In the genomic region with DNA sequence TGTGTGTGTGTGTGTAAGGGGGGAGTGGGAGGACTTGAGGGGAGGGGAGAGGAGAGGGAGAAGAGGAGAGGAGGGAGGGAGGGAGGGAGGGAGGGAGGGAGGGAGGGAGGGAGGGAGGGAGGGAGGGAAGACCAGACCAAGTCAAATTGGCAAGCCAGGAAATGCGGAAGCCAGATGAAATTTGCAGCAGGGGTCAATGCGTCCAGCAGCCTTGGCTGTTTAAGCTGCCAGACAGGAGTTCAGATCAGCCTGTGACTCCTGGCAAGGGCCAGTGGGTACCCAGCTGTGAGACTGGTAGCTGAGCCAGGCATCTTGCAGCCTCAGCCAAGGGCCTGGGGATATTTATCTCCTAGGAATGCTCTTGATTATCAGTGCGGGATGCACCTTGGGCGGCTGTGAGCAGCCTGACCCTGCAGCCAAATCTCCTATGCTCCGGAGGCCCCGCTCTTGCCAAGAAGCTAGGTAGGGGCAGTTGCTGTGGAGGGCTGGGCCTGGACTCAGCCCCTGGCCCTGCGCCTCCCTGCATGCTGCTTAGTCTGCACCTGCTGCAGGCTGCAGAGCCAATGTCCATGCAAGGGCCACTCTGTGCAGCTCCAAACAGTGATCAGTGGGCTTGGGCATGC, we compare ENCODE assay signal across 10 mouse cellular contexts. TPM values are rescaled to one million over a fixed set of nuclear protein-coding genes. Genes with fewer than 3 reads are reported as not detected.
DNase-seq lines count a peak whose midpoint lies in the region; ATAC-seq and TF ChIP-seq lines count a peak whose summit lies in the region.
"Had no signal": no experiment of that assay in that cellular context is flagged by ENCODE, and none has a peak within 500 bp of the region (broad histone marks: within the 10 kb centered on the region; RNA-seq: fewer than 3 reads in every experiment).

No protein-coding gene starts in this region.

- peaks cover 98% of the 10 kb centered on the region for H3K4me1 ChIP-seq in heart, embryonic 13.5 days
- H3K4me1 ChIP-seq in embryonic facial prominence, embryonic 10.5 days: peaks cover 98% of the 10 kb centered on the region
- no peaks in the 10 kb centered on the region for H3K4me1 ChIP-seq in midbrain, postnatal 0 days (ENCODE audit: insufficient read depth, low read length)

- ATAC-seq in heart, embryonic 13.5 days (ENCODE audit: extremely low read depth, insufficient number of reproducible peaks, low FRiP score, low TSS enrichment): no peak
- ATAC-seq in midbrain, postnatal 0 days (ENCODE audit: low FRiP score): no peak

- intact Hi-C loops in heart, postnatal 14 days (cut with DNase I): no loop called here
- intact Hi-C loops in gastrocnemius, postnatal 36 days (cut with DNase I): no loop called here

- no peaks in the 10 kb centered on the region for H3K27me3 ChIP-seq in heart, embryonic 13.5 days (replicated peaks)
- peaks cover 51% of the 10 kb centered on the region for H3K27me3 ChIP-seq in embryonic facial prominence, embryonic 10.5 days (replicated peaks; ENCODE audit: low read depth, poor library complexity, severe bottlenecking)
- peaks cover 8% of the 10 kb centered on the region; the same call in 1 of the 2 replicates for H3K27me3 ChIP-seq in midbrain, postnatal 0 days (ENCODE audit: insufficient read depth, low read length)

- DNase-seq in heart, postnatal 14 days: no peak
- peak; percentile 19 for DNase-seq in urinary bladder, adult 2 months (ENCODE audit: low spot score)
- no peak for DNase-seq in urinary bladder, postnatal 4 days (ENCODE audit: low spot score in 2 of 2)
- DNase-seq in embryonic facial prominence, embryonic 10.5 days (ENCODE audit: low spot score): no peak
- DNase-seq in midbrain, postnatal 0 days (ENCODE audit: low spot score): peak; percentile 79
- no peak for DNase-seq in gastrocnemius, postnatal 36 days
- DNase-seq in adrenal gland, postnatal 36 days: no peak
- DNase-seq: right cerebral cortex, postnatal 14 days had no signal

- H3K9ac ChIP-seq in heart, embryonic 13.5 days: peak overlapping the region; percentile 94
- no peak overlapping the region for H3K9ac ChIP-seq in midbrain, postnatal 0 days (replicated peaks; ENCODE audit: low read length, poor library complexity, severe bottlenecking)
- H3K9ac ChIP-seq: embryonic facial prominence, embryonic 15.5 days had no signal

- WGBS in heart, embryonic 13.5 days: 18% methylated on average over 7 of the region's 7 CpGs
- 22% methylated on average over 7 of the region's 7 CpGs for WGBS in embryonic facial prominence, embryonic 10.5 days
- WGBS in midbrain, postnatal 0 days: 46% methylated on average over 7 of the region's 7 CpGs

- H3K4me3 ChIP-seq in heart, embryonic 13.5 days: no peak overlapping the region
- H3K4me3 ChIP-seq in embryonic facial prominence, embryonic 10.5 days: no peak overlapping the region
- no peak overlapping the region for H3K4me3 ChIP-seq in midbrain, postnatal 0 days (ENCODE audit: low read depth, low read length)
- H3K4me3 ChIP-seq: embryonic facial prominence, embryonic 15.5 days had no signal

- H3K36me3 ChIP-seq in heart, embryonic 13.5 days: no peaks in the 10 kb centered on the region
- H3K36me3 ChIP-seq in embryonic facial prominence, embryonic 10.5 days (replicated peaks): no peaks in the 10 kb centered on the region
- no peaks in the 10 kb centered on the region for H3K36me3 ChIP-seq in midbrain, postnatal 0 days (ENCODE audit: insufficient read depth, low read length)
- H3K36me3 ChIP-seq: embryonic facial prominence, embryonic 15.5 days had no signal

- no peak for TF ChIP-seq CTCF in midbrain, postnatal 0 days (IDR thresholded peaks at IDR 0.05)

- H3K4me2 ChIP-seq in heart, embryonic 13.5 days: peak overlapping the region; percentile 75; the same call in 1 of the 2 replicates
- no peak overlapping the region for H3K4me2 ChIP-seq in midbrain, postnatal 0 days (ENCODE audit: low read depth, low read length, poor library complexity, severe bottlenecking)
- H3K4me2 ChIP-seq: embryonic facial prominence, embryonic 15.5 days had no signal

- H3K27ac ChIP-seq in heart, embryonic 13.5 days (replicated peaks): peak overlapping the region; percentile 95
- peak overlapping the region; percentile 72 for H3K27ac ChIP-seq in embryonic facial prominence, embryonic 10.5 days (replicated peaks)
- no peak overlapping the region for H3K27ac ChIP-seq in midbrain, postnatal 0 days (ENCODE audit: low read depth, low read length)
- H3K27ac ChIP-seq: embryonic facial prominence, embryonic 15.5 days had no signal

- no peaks in the 10 kb centered on the region for H3K9me3 ChIP-seq in heart, embryonic 13.5 days
- H3K9me3 ChIP-seq in embryonic facial prominence, embryonic 10.5 days: no peaks in the 10 kb centered on the region
- no peaks in the 10 kb centered on the region for H3K9me3 ChIP-seq in midbrain, postnatal 0 days (ENCODE audit: low read length)
- H3K9me3 ChIP-seq: embryonic facial prominence, embryonic 15.5 days had no signal

RNA-seq across cellular contexts. Expression of gene Unc5b, which starts 9.5 kb away (rescaled TPM):
- polyA plus RNA-seq in heart, embryonic 13.5 days (2015; fragmentation: Nextera tagmentation; extraction: Ambion mirVana): 12.1 and 13.9 TPM in 2 replicates
- total RNA-seq in heart, postnatal 14 days (2021): 10 to 100 TPM; 24.0 to 25.1 TPM
- polyA plus RNA-seq in urinary bladder, adult 2 months (2012; rRNA removed): 17.5 and 28.8 TPM in 2 replicates
- 6.0 and 7.2 TPM in 2 replicates for polyA plus RNA-seq in embryonic facial prominence, embryonic 10.5 days (2016; fragmentation: Nextera tagmentation; extraction: Ambion mirVana)
- 13.5 and 17.1 TPM in 2 replicates for total RNA-seq in midbrain, postnatal 0 days (2014; rRNA removed)
- 1.1 and 1.3 TPM in 2 replicates for polyA plus RNA-seq in midbrain, postnatal 0 days (2015; fragmentation: Nextera tagmentation; extraction: Ambion mirVana)
- total RNA-seq in gastrocnemius, postnatal 36 days (2021): 1 to 10 TPM; 2.2 TPM
- total RNA-seq in adrenal gland, postnatal 36 days (2021): 1 to 10 TPM; 5.9 to 8.3 TPM

Comparison
In these comparisons a context has a peak if more than half of its experiments do, and no peak if none do; other contexts are left out.
1. DNase-seq: peak in urinary bladder, adult 2 months (single experiment) and midbrain, postnatal 0 days (single experiment); none in heart, postnatal 14 days (0 of 2), urinary bladder, postnatal 4 days (0 of 2), embryonic facial prominence, embryonic 10.5 days (single experiment), gastrocnemius, postnatal 36 days (0 of 2) and adrenal gland, postnatal 36 days (0 of 2).